Mouse (Mus musculus) kidney, adult 2 months (tissue): Measurements from ENCODE around the gene Mcur1.

Experiments
- CTCF ChIP-seq: fragments of 200-500 bp; conservative IDR thresholded peaks from 2 replicates; pipeline ENCODE4 v1.5.1; 2011; ENCODE audit warnings: low read depth, mild to moderate bottlenecking, control low read depth, low read length, moderate library complexity, mixed read lengths; ENCODE audit not compliant: insufficient read depth, insufficient read length
- POLR2A ChIP-seq: fragments of 200-500 bp; IDR thresholded peaks from one replicate; pipeline ENCODE4 v1.6.1; 2011; ENCODE audit warnings: low read depth, low read length, control low read depth

GRCm38 (mm10) chr13:43523906-43524480 is 36.0 kb downstream of the Mcur1 start:
- no peak for TF ChIP-seq POLR2A
- TF ChIP-seq CTCF: no peak
